Mouse (Mus musculus): ENCODE measurements around the gene Ldb2.

Ldb2 gene

GRCm38 (mm10) chr5:44799053-44799860 is at the start of gene Ldb2:
Gene Ldb2 (minus strand): TSS chr5:44799680.
- in situ Hi-C loops (cut with MboI, MseI): no loop called here

- in situ Hi-C loops (cut with MboI, MseI): no loop called here
These were observed 31.8 kb upstream of the Ldb2 start for GRCm38 (mm10) chr5:44831287-44831686.

GRCm38 (mm10) chr5:44815506-44815905 is 16.0 kb upstream of the Ldb2 start:
- in situ Hi-C loops (cut with MboI, MseI): no loop called here

- in situ Hi-C loops (cut with MboI, MseI): no loop called here
These were observed 6.5 kb upstream of the Ldb2 start for GRCm38 (mm10) chr5:44805960-44806359.

GRCm38 (mm10) chr5:44801100-44801499 is 1.6 kb upstream of the Ldb2 start:
- in situ Hi-C loops (cut with MboI, MseI): no loop called here

GRCm38 (mm10) chr5:44799861-44800260 is 381 bp upstream of the Ldb2 start:
- in situ Hi-C loops (cut with MboI, MseI): no loop called here

- in situ Hi-C loops (cut with MboI, MseI): no loop called here
These were observed 987 bp downstream of the Ldb2 start for GRCm38 (mm10) chr5:44798493-44798892.

- in situ Hi-C loops (cut with MboI, MseI): no loop called here
These were observed 1.4 kb downstream of the Ldb2 start for GRCm38 (mm10) chr5:44798056-44798455.

GRCm38 (mm10) chr5:44784591-44784990 is 14.9 kb downstream of the Ldb2 start:
- in situ Hi-C loops (cut with MboI, MseI): no loop called here

GRCm38 (mm10) chr5:44779340-44779739 is 20.1 kb downstream of the Ldb2 start:
- in situ Hi-C loops (cut with MboI, MseI): no loop called here

GRCm38 (mm10) chr5:44768472-44768871 is 31.0 kb downstream of the Ldb2 start:
- in situ Hi-C loops (cut with MboI, MseI): no loop called here

GRCm38 (mm10) chr5:44764911-44765310 is 34.6 kb downstream of the Ldb2 start:
- in situ Hi-C loops (cut with MboI, MseI): no loop called here

- in situ Hi-C loops (cut with MboI, MseI): no loop called here
These were observed 40.3 kb downstream of the Ldb2 start for GRCm38 (mm10) chr5:44759178-44759577.

GRCm38 (mm10) chr5:44754156-44754910 is 45.1 kb downstream of the Ldb2 start:
- in situ Hi-C loops (cut with MboI, MseI): no loop called here

GRCm38 (mm10) chr5:44745706-44746105 is 53.8 kb downstream of the Ldb2 start:
- in situ Hi-C loops (cut with MboI, MseI): no loop called here

GRCm38 (mm10) chr5:44736366-44736765 is 63.1 kb downstream of the Ldb2 start:
- in situ Hi-C loops (cut with MboI, MseI): no loop called here

GRCm38 (mm10) chr5:44734131-44734723 is 65.3 kb downstream of the Ldb2 start:
- in situ Hi-C loops (cut with MboI, MseI): no loop called here

GRCm38 (mm10) chr5:44729646-44730310 is 69.7 kb downstream of the Ldb2 start:
- in situ Hi-C loops (cut with MboI, MseI): no loop called here

- in situ Hi-C loops (cut with MboI, MseI): no loop called here
These were observed 71.5 kb downstream of the Ldb2 start for GRCm38 (mm10) chr5:44727995-44728394.

- in situ Hi-C loops (cut with MboI, MseI): no loop called here
These were observed 72.7 kb downstream of the Ldb2 start for GRCm38 (mm10) chr5:44726546-44727476.

GRCm38 (mm10) chr5:44725501-44725900 is 74.0 kb downstream of the Ldb2 start:
- in situ Hi-C loops (cut with MboI, MseI): no loop called here

All from regulatory T cell (primary cell).